Mouse (Mus musculus): ENCODE data around the gene Pax7. TPM values are rescaled to one million over a fixed set of nuclear protein-coding genes. Genes with fewer than 3 reads are reported as not detected.

Pax7 gene
- polyA plus RNA-seq, 3 experiments from 2014 or later, result not detected

DNA sequence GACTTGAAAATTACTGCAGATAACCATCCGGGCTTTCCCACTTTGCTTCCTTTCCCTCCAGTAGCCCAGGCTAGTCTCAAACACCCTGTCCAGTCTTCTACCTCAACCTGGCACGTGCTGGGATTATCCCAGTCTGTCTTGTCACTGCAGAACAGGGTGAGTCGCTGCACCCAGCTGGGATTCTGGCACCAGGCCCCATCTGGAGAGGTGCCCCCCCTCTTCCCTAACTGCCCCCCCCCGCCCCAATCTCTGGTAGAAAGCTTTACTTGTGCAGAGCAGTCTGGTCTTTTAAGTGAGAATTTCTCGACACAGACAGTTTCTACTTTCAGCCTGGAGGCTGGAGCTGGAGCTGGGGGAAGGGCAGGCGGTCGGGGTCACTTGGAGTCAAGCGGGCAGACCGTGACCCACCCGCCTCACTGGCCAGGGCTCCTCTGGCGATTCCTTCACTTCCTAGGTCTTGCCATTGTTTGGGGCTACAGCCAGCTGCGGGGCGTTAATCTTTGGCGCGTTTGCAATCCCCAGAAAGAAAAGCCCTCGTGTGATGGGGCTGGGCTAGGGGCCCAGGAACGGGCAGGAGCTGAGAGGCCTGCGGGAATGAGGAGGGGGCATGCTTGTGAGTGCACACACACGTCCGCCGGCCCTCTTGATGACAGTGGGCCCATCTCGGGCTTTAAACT is 22.4 kb downstream of the Pax7 start:
- no peak for ATAC-seq

DNA sequence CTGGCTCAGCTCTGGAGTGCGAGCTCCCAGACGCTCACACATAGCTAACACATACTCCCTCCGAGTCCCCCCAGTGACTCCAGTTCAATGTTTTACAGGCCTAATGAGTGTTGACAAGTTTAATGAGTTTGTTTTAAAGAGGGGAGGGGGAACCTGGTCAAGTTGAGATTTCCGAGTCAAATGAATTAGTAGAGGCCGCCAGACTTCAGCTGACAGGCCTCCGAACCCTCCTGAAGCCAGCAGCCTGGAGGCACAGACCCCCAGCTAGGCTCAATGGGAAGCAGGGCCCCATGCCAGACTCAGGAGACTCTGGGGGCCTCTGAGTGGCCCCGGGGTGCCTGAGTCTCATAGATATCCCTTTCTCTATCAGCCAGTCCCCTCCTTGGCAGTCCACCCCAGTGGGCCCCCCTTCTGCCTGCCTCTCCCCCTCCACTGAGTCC is 23.9 kb downstream of the Pax7 start:
- ATAC-seq, result no peak

DNA sequence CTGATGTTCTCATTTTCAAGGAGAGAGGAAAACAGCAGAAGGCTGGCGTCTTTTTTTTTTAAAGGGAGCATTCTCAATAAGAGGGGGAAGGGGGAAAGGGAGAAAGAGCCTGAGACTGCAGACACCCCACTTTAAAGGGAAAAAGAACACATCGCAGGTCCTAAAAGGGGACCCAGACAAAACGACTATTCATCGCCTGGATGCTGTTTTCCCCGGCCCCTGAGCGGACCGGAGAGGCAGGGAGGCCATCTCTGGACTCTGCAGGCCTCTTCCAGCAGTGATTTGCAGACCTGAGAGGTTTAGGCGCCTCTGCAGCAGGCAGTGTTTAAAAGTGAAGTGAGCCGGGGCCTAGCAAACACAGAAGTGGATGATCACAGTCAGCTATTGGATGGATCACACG is 25.5 kb downstream of the Pax7 start:
- ATAC-seq, result no peak

DNA sequence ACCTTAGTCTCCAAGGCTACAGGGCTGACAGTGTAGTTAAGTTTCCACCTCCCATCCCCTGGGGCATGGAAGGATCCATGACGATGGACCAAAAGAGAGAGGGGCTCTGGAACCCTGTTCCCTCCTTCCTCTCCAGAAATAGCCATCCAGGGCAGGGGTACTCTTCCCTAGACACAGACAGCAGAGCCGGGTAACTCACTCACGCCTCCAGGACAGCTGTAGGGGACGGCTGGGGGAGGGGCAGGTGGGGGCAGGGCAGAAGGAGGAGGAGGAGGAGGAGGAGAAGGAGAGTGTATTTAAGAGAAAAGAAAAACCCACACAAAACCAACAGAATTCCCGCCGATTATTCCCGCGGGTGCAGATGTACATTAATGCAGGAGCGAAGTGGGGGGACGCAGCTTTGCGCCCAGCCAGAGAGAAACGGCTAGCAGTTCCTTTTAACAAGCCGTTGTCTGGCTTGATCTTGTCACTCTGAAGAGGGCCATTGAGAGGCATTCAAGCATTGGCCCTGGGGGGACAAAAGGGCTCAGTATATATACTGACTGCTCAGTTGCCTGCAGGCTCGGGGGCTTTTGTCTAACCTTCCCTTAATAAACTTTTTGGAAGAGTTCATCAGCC is 26.0 kb downstream of the Pax7 start:
- no peak for ATAC-seq

- ATAC-seq, result no peak
Observed at GRCm38 (mm10) chr4:139804896-139805295, 28.4 kb downstream of the Pax7 start.

DNA sequence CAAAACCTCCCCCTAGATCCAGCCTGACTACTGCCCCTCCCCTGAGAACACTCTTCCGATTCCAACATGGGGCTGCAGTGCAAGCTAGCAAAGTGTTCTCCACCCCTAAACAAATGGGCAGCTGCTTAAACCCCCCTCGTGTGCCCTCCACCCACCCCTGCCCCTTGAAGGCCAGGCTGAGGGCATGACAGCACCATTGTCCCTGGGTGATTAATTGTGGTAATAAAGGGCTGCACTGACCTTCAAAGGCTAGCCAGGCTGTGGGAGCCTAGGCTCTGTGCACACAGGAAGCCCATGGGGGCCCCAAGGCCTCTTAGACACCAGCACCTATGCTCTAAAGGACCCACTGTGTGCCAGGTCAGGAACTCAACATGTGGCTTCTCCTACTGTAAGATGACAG is 29.3 kb downstream of the Pax7 start:
- no peak for ATAC-seq

DNA sequence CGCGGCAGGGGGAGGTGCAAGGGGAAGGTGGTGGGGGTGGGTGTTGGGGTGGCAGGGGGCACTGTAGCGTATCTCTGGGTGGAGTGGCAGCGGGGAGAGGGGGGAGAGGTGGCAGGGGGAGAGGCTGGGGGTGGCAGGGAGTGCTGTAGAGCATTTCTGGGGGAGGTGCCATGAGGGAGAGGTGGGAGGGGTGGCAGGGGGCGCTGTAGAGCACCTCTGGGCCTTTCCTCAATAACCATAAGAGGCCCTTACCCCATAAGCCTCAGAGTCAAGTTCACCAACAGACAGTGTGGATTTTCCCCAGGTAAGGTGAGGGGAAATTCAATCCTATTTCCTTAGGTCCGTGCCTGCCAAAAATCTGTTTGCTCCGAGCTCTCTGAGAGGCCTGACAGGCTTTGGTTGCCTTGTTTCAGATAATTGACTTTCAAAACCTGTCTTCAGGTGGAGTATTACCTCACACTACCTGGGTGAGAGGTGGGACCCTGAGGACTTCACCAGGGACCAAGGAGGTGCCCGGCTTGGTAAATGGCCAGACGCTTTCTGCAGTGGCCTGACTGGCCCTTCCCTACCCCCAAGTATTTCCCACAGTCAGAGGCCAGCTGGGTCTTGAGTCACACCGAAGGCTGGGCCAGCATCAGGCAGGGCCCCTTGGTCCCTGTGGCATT is 33.8 kb downstream of the Pax7 start:
- ATAC-seq, result no peak

- ATAC-seq, result no peak
Observed at GRCm38 (mm10) chr4:139797344-139797743, 36.0 kb downstream of the Pax7 start.

- no peak for ATAC-seq
Observed at GRCm38 (mm10) chr4:139796115-139796514, 37.2 kb downstream of the Pax7 start.

GRCm38 (mm10) chr4:139791168-139791567 is 42.2 kb downstream of the Pax7 start:
- ATAC-seq, result no peak

DNA sequence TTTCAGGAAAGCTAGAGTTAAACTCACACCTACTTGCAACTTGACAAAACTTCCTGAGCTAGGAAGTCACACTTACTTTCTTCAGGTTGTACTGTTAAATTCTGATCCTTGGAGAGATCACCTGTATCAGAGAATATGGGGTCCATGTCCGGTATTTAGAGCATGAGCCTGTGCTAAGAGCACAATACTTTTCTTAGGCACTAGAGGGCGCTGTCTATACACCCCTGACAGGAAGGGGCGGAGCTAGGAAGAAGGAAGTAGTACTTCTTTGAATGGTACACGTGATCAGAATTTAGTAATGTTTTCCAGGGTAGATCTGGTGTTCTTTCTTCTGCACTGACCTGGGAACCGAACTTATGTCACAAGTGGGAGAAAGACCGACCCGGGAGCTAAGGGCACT is 43.6 kb downstream of the Pax7 start:
- ATAC-seq, result no peak

GRCm38 (mm10) chr4:139782926-139783467 is 50.3 kb downstream of the Pax7 start:
- ATAC-seq, result no peak

DNA sequence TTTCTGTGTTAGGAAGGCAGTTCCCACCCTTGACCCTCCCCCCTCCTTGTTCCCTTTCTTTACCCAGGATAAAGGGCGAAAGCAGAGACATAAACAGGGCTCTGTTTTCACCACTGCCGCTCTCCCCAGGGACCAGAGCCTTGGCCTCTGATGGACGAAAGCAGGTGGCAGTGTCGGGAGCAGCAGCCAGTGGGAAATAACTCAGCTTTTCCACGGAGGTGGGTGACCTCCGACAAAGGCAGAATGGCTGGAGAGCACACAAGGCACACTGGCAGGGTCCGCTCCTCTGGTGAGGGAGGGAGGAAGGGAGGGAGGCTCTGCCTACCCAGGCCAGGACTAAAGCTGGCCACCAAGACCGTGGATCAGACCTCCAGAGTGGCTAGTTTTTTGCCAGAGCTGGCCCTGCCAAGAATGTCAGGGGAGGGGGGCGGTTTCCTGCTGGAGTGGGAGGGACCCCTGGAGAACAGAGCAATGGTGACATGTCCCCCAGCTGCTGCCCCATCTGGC is 62.1 kb downstream of the Pax7 start:
- ATAC-seq, result no peak

DNA sequence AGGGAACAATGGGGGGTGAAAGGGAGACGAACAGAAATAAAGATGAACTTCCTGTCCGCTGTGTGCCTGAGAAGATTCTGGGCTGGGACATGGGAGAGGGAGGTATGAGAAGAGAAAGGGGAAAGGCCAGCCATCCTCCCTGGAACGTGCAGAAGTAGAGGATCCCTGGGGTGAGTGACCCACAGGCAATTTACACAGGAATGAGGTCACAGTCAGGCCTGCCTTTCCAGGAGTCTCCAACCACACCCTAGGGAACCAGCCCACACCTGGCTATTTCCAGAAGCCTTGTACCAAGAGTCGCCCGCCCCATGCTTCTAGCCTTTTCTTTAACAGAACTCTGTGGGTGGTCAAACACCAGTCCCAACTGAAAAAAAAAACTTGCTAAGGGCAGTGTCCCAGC is 65.5 kb downstream of the Pax7 start:
- no peak for ATAC-seq

- no peak for ATAC-seq
Observed at GRCm38 (mm10) chr4:139767115-139767718, 66.1 kb downstream of the Pax7 start.

- ATAC-seq, result no peak
Observed at GRCm38 (mm10) chr4:139761911-139762310, 71.4 kb downstream of the Pax7 start.

DNA sequence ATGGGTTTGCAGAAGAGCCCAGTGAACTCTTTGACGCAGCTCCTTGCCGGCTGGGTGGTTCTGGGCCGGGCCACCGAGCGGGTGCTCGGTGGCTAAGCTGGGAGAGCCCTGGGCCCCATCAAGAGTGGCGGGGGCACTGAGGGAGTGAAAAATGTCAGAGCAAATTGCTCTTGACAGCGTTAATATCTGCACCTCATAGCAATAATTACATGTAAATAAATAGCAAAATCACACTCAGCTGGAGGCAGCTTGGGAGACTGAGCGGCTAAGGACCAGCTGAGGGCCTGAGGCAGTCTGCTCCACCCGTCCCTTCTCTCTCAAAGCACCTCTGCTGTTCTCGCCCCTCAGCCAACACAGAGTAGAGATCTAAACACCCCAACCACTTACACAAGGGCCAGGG is 72.6 kb downstream of the Pax7 start:
- ATAC-seq, result no peak

DNA sequence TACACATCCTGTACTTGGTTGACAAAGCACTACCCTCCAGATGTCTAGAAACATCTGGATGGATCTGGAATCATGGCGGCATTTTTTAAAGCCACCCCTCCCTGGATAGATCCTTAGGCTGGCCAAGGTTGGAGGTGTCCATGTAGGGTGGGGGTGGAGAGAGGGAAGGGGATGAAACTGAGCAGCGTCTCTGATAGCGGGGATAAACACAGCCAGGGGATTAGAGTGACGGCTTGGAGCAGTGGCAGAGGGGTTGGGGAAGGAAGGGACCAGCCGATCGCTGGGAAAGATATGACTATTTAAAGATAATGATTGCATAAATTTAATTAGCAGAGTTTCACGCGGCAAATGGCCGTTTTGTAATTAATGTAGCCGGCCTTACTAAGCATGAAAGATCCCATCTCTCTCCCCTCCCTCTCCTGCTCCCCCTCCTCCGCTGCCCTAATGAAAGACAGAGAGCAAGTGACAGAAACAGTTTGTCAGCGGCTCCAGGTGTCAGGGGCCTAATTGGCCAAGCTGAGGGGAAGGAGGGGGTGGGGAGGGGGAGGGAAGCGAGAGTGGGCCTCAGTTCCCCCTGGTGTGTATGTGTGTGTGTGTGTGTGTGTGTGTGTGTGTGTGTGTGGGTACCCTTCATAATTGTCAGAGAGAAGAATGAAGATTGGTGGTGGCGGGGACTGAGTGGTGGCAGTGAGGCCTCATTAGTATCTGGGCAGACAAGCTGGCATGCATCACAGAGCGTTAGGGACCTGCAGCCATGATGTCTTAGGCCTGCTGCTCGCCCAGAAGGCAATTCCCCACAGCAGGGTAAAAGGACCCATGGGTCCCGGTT is 74.6 kb downstream of the Pax7 start:
- no peak for ATAC-seq

DNA sequence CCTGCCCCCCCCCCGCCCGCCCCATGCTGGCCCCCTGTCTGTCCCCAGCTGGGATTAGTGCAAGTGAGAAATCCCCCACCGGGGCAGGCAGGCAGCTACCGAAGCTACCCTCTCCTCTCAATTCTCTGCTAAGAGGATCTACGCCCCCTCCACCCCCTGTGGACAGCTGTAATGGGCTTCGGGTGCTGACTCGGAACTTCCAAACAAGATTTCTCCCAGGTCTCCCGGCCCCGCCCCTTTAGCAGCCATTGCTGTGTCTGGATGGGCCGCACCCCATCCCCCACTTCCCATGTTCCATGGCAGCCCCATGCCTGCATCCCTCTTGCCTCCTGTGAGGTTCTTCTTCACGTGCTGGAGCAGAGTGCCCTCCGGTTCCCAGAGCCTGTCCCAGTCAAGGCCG is 76.4 kb downstream of the Pax7 start:
- ATAC-seq, result no peak

- no peak for ATAC-seq
Observed at GRCm38 (mm10) chr4:139754148-139754710, 79.1 kb downstream of the Pax7 start.

DNA sequence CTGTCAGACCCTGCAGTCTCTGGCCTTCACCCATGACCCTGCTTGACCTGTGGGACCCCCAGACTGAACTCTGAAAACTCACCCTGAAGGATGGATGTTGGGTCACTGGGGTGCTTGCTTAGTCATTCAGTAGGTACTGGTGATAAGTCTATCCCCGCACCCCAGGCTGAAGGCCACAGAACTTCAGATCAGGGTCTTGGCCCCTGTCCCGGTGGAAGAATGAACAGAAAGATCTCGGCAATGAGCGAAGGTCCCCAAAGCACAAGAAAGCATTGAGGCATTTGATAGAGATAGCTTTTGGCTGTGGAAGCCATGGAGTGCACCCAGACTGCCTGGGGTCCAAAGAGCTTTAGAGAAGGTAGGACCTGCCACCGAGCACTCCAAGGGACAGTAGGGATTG is 82.4 kb downstream of the Pax7 start:
- no peak for ATAC-seq

Data from inflammation-experienced regulatory T-cells, adult 6 months (primary cell).